Mouse (Mus musculus): ENCODE measurements at regions not wholly inside any gene's neighbourhood (a gene's known extent, or its start where the extent isn't known, plus 50 kb on each side); places are given as distances from the start of the nearest gene placed in this dataset.

- no peaks in the 10 kb centered on the region for H3K36me3 ChIP-seq (ENCODE audit: control insufficient read depth in 1 of 2, insufficient read depth in 2 of 2, low read length in 2 of 2)
- H3K27ac ChIP-seq (ENCODE audit: control insufficient read depth, low read depth, low read length): no peak overlapping the region
- H3K27me3 ChIP-seq (ENCODE audit: control insufficient read depth in 1 of 2, insufficient read depth in 2 of 2, low read length in 2 of 2): no peaks in the 10 kb centered on the region
- H3K79me2 ChIP-seq (ENCODE audit: control insufficient read depth, insufficient read depth, low read length, poor library complexity): no peaks in the 10 kb centered on the region
- DNase-seq (ENCODE audit: low read depth, low spot score): no peak
- H3K4me3 ChIP-seq (ENCODE audit: control insufficient read depth in 1 of 2, insufficient read depth in 1 of 2, low read depth in 2 of 2, low read length in 2 of 2): no peak overlapping the region
- no peaks in the 10 kb centered on the region for H3K4me1 ChIP-seq (ENCODE audit: control insufficient read depth in 1 of 2, insufficient read depth in 2 of 2, low read length in 2 of 2)
- TF ChIP-seq E2F4 (IDR thresholded peaks at IDR 0.05; ENCODE audit: borderline replicate concordance, low read depth, low read length) (no peak), ZKSCAN1 (IDR thresholded peaks at IDR 0.05; ENCODE audit: low read depth, low read length) (no peak), MYC (IDR thresholded peaks at IDR 0.05; ENCODE audit: low read depth, low read length) (no peak), USF1 (IDR thresholded peaks at IDR 0.05; ENCODE audit: low read depth, low read length) (no peak), EP300 (IDR thresholded peaks at IDR 0.05; ENCODE audit: low read depth in 1 of 2, low read length in 2 of 2) (no peak), MAFK (IDR thresholded peaks at IDR 0.05; ENCODE audit: borderline replicate concordance, low read depth, low read length) (no peak), POLR2A (IDR thresholded peaks at IDR 0.05; ENCODE audit: control insufficient read depth in 1 of 2, insufficient read depth in 1 of 2, low read depth in 1 of 2, low read length in 2 of 2, poor library complexity in 1 of 2) (no peak), MYB (IDR thresholded peaks at IDR 0.05; ENCODE audit: low read depth, low read length) (no peak), GABPA (IDR thresholded peaks at IDR 0.05; ENCODE audit: low read depth, low read length) (no peak), UBTF (IDR thresholded peaks at IDR 0.05; ENCODE audit: borderline replicate concordance, insufficient read depth, low read depth, low read length) (no peak), CHD1 (IDR thresholded peaks at IDR 0.05; ENCODE audit: low read depth, low read length) (no peak), USF2 (IDR thresholded peaks at IDR 0.05; ENCODE audit: borderline replicate concordance in 1 of 2, insufficient read depth in 1 of 2, low read depth in 1 of 2, low read length in 2 of 2) (no peak)
- no peak overlapping the region for H3K9ac ChIP-seq (ENCODE audit: control insufficient read depth, low read depth, low read length, poor library complexity, severe bottlenecking)
- no peaks in the 10 kb centered on the region for H3K9me3 ChIP-seq (replicated peaks; ENCODE audit: insufficient read depth, low read length)
Measured at GRCm38 (mm10) chr8:35293437-35294126, 472.0 kb upstream of the Gm19410 start.

GRCm38 (mm10) chr8:35296936-35297335 lies 468.7 kb upstream of the Gm19410 start:
- H3K79me2 ChIP-seq (ENCODE audit: control insufficient read depth, insufficient read depth, low read length, poor library complexity): no peaks in the 10 kb centered on the region
- H3K4me1 ChIP-seq (ENCODE audit: control insufficient read depth in 1 of 2, insufficient read depth in 2 of 2, low read length in 2 of 2): no peaks in the 10 kb centered on the region
- H3K9me3 ChIP-seq (replicated peaks; ENCODE audit: insufficient read depth, low read length): no peaks in the 10 kb centered on the region
- no peak for DNase-seq (ENCODE audit: low read depth, low spot score)
- no peak overlapping the region for H3K4me3 ChIP-seq (ENCODE audit: control insufficient read depth in 1 of 2, insufficient read depth in 1 of 2, low read depth in 2 of 2, low read length in 2 of 2)
- TF ChIP-seq CHD1 (IDR thresholded peaks at IDR 0.05; ENCODE audit: low read depth, low read length) (no peak), MYC (IDR thresholded peaks at IDR 0.05; ENCODE audit: low read depth, low read length) (no peak), POLR2A (IDR thresholded peaks at IDR 0.05; ENCODE audit: control insufficient read depth in 1 of 2, insufficient read depth in 1 of 2, low read depth in 1 of 2, low read length in 2 of 2, poor library complexity in 1 of 2) (no peak), EP300 (IDR thresholded peaks at IDR 0.05; ENCODE audit: low read depth in 1 of 2, low read length in 2 of 2) (no peak), SIN3A (IDR thresholded peaks at IDR 0.05; ENCODE audit: low read length) (no peak), UBTF (IDR thresholded peaks at IDR 0.05; ENCODE audit: borderline replicate concordance, insufficient read depth, low read depth, low read length) (no peak), GATA1 (IDR thresholded peaks at IDR 0.05; ENCODE audit: low read depth, low read length) (no peak)
- no peak overlapping the region for H3K27ac ChIP-seq (ENCODE audit: control insufficient read depth, low read depth, low read length)
- H3K36me3 ChIP-seq (ENCODE audit: control insufficient read depth in 1 of 2, insufficient read depth in 2 of 2, low read length in 2 of 2): no peaks in the 10 kb centered on the region
- no peak overlapping the region for H3K9ac ChIP-seq (ENCODE audit: control insufficient read depth, low read depth, low read length, poor library complexity, severe bottlenecking)
- no peaks in the 10 kb centered on the region for H3K27me3 ChIP-seq (ENCODE audit: control insufficient read depth in 1 of 2, insufficient read depth in 2 of 2, low read length in 2 of 2)
